Mouse (Mus musculus) monocyte, adult 2 months (primary cell): ENCODE measurements around the gene Tyms.
"Not testable (repeated sequence)": the region's sequence is repeated elsewhere in the genome, so short reads cannot be mapped to it uniquely, and the experiment has no call there.

Experiments used
- DNase-seq, 2 experiments: peaks; one replicate each; pipeline ENCODE4 v3.0.0; 2022; ENCODE audit warnings: low spot score in 2 of 2, low read depth in 1 of 2

Gene Tyms

GRCm38 (mm10) chr5:30104339-30104738 lies 30.9 kb upstream of the Tyms start:
- DNase-seq: no peak

DNA sequence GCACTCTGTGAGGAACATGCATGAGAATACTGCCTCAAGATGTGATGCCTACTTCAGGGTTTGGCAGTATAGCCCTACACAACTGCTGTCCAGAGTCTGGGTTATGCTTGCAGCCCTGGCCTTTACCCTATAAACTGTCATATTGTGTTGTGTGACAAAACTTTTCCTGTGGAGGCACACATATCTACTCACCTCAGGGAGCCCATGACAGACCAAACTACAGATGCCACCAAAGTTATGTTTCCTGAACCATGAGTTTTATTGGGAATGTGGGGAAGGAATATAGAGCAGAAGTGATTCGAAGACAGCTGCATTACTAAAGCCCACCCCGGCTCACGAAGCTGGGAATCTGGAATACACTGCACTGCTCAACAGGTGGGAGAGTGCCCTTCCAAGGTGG lies 29.9 kb upstream of the Tyms start:
- DNase-seq: no peak

DNA sequence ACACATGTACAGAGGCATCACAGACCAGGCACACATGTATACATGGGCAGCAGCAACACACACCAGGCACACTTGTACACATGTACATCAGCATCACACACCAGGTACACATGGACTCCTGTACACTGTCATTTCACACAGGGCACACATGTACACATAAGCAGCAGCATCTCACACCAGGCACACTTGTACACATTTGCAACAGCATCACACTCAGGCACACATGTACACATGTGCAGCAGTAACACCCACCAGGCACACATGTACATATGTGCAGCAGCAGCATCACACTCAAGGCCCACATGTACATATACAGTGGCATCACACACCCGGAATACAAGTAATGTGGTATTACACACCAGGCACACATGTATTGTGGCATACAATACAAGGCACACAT lies 24.8 kb upstream of the Tyms start:
- no peak for DNase-seq

- no peak for DNase-seq
Observed at GRCm38 (mm10) chr5:30095731-30096130, 22.3 kb upstream of the Tyms start.

DNA sequence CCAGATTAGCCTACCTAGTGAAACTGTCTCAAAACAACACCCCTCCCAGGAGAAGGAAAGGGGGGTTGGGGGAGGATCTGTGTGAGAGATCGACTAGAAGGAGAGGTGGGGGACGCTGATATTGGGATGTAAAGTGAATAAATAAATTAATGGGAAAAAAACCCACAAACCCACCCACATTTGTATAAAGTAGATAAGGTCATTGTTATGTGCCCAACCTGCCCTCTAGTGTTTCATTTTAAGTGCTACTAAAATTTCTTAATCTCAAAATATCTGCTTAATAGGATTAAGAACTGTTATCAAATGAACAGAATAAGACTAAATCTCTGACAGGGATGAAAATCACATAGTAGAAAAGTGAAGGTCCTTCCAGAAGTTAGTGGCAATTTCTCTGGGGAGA lies 21.0 kb upstream of the Tyms start:
- DNase-seq: no peak

DNA sequence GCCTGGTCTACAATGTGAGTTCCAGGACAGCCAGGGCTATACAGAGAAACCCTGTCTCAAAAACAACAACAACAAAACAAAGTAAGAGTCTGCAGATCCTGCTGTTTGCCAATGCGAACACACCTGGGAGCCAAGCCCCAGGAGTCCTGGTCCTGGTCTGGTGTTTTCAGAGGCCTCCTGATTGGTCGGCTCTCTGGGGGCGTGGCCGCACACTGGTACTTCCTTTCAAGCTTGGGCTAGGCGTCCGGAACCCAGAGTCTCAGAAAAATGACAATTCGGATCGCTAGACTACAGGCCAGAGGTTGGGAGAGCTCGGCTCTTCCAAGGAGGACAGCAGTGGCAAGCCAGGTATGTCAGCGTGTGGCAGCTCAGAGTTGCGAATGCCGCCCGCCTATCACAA lies 19.3 kb upstream of the Tyms start:
- no peak for DNase-seq

DNA sequence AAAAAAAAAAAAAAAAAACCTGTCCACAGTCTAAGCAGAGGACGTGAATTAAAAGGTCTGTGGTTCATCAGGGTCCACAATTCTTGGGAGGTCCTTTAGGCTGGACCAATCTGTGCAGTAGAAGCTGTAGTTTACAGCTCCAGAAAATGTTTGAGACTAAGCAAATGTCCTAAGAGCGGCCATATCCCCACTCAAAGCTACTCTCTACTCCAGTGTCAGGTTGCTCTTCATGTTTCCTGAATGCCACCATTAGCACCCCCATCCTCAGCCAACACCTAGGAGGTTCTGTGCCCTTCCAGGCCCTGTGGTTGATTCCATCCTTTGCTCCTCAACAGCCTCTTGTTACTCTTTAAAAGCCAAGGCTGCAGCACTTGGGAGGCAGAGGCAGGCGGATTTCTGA lies 1.0 kb downstream of the Tyms start:
- DNase-seq: no peak

DNA sequence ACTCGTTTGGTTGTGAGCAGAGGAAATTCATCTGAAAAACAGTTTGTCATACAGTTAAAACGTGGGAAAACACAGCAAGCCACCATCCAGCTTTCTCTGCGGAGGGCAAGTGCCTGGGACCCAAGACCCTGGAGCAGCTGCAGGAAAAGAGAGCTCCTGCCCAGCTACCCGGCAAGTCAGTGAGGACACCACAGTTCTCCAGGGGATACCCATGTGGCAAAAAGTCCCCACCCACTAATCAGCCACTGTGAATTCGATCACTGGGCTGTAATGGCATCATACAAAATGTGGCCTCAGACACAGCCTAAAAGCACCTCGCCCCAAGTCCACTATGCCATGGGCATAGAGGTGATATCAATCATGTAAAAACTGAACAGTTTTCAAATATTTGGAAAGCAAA lies 1.7 kb downstream of the Tyms start:
- DNase-seq: no peak

GRCm38 (mm10) chr5:30067726-30068125 lies 5.7 kb downstream of the Tyms start:
- DNase-seq: no peak

- DNase-seq: not testable (repeated sequence)
Observed at GRCm38 (mm10) chr5:30059607-30060006, 13.8 kb downstream of the Tyms start.

DNA sequence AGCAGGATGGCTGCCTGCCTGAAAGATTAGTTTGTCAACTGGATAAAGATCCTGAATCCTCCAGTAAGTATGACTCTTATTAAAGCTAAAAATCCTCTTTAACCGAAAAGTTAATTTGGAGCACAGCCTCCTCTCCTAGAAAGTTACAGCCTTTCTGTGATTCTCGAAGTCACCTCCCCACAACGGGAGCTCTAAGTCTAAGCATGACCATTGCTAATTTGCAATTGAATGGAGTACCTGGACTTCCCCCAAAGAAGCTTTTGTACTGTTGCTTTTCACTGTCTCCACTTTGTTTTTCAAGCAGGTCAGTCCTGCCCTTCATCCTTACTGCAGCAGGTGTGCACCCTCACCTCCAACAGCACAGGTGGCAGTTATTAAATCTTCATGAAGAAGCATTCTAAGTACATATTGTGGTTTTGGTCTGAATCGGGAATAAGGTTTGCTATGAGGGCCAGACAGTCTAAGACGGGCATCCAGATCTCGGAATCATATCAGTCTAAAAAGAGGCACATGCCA lies 15.1 kb downstream of the Tyms start:
- DNase-seq: no peak

GRCm38 (mm10) chr5:30039841-30040240 lies 33.6 kb downstream of the Tyms start:
- not testable (repeated sequence) for DNase-seq

DNA sequence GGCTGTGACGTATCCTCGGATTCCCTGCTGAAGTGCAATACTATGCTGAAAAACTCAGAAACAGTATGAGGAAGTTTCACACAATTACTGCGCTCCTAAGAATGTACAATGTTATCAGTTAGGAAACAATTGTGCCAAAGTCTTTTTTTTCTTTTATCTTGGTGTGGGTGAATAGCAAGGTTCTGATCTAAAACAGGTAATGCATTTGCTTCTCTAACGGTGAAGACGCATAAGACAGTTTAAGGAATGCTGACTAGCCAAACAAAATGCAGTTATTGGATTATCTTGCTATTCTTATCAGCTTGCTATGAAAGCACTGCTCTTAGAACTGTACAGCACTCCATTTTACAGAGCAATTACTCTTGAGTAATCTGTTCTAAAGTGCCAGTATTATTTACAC lies 34.1 kb downstream of the Tyms start:
- not testable (repeated sequence) for DNase-seq

- not testable (repeated sequence) for DNase-seq
Observed at GRCm38 (mm10) chr5:30037111-30037510, 36.3 kb downstream of the Tyms start.

GRCm38 (mm10) chr5:30035862-30036261 lies 37.6 kb downstream of the Tyms start:
- not testable (repeated sequence) for DNase-seq

DNA sequence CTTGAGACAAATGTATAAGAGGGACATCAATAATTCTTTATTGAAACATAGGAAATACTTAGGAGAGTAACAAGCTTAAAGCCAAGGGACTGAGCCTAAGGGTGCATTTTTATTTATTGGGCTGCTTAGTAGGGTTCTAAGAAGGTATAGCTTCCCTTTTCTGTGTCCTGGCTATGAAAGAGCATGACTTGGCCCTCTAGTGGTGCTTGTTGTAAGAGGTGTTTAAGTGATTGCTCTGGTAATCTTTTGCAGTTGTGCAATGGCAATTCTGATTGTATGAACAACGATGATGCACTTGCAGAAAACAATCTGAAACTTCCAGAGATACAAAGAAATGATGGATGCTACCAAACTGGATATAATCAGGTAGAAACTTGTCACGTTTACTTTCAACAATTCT lies 58.8 kb downstream of the Tyms start:
- no peak for DNase-seq

DNA sequence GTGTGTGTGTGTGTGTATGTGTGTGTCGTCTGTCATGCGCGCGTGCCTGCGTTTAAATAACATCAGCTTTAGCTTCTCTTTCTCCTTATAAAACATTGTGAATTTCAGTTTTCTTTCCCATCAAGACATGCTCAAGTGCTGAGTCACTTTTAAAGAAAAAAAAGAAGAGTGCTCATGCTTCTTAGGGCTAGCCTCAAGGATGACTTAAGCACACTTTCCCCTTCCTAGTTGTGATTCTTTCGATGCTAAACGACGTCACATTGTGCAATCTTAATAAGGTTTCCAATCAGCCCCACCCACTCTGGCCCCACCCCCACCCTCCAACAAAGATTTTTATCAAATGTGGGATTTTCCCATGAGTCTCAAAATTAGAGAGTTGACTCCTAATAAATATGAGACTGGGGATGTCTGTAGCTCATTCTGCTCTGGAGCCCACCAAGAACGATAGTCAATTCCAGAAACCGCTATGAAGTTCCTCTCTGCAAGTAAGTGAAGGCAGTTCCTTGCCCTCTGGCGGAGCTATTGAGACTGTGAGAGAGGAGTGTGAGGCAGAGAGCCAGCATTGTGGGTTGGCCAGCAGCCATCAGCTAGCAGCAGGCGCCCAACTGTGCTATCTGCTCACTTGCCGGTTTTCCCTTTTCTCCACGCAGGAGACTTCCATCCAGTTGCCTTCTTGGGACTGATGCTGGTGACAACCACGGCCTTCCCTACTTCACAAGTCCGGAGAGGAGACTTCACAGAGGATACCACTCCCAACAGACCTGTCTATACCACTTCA lies 60.5 kb downstream of the Tyms start, which contains the start of gene Il6:
Gene Il6 (plus strand): TSS at position 389 of the 778 bp plus-strand sequence.
- DNase-seq: peak; percentile 15 to 45
